Comparison of ENCODE assay signal across 17 mouse cellular contexts in the genomic region with DNA sequence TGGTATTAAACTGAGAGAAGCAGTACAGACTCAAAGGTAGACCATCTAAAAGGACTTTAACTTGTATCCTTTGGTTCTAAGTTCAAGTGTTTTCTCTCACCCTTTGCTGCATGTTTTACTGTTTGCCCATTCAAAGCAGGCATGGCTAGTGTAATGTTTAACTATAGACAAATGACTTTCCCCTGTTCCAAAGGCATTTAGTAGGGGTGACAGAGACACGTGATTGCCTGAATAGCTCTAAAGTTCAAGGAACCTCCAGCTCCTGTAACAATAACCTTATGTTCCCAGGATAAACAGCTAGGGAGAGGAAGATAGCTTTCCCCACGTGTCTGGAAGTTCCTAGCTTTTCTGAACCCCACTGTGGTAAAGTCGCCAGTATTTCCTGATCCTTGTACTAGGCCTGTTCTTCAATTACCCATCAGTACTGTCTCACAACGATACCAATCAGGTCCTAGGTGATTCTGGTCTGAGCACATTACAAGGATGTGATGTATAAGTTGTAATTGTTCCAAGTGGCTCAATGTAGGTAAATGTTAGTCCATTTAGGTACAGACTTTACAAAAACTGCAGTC.
DNase-seq lines count a peak whose midpoint lies in the region; ATAC-seq and TF ChIP-seq lines count a peak whose summit lies in the region.
"Had no signal": no experiment of that assay in that cellular context is flagged by ENCODE, and none has a peak within 500 bp of the region (broad histone marks: within the 10 kb centered on the region; RNA-seq: fewer than 3 reads in every experiment).

No protein-coding gene starts in this region.

- H3K4me3 ChIP-seq in lung, postnatal 0 days (ENCODE audit: low read depth, low read length), result no peak overlapping the region
- H3K4me3 ChIP-seq in kidney, embryonic 16.5 days (ENCODE audit: low read length), result no peak overlapping the region
- no peak overlapping the region for H3K4me3 ChIP-seq in liver, embryonic 13.5 days (replicated peaks)
- no peak overlapping the region for H3K4me3 ChIP-seq in stomach, postnatal 0 days (ENCODE audit: low read depth, low read length)
- H3K4me3 ChIP-seq: limb, embryonic 15.5 days; neural tube, embryonic 13.5 days had no signal

- no peaks in the 10 kb centered on the region for H3K9me3 ChIP-seq in lung, postnatal 0 days (ENCODE audit: low read length)
- no peaks in the 10 kb centered on the region for H3K9me3 ChIP-seq in kidney, embryonic 16.5 days (ENCODE audit: low read length)
- H3K9me3 ChIP-seq in liver, embryonic 13.5 days (replicated peaks), result peaks cover 5% of the 10 kb centered on the region; the same call in 1 of the 2 replicates
- H3K9me3 ChIP-seq in stomach, postnatal 0 days (ENCODE audit: control insufficient read depth, low read length), result no peaks in the 10 kb centered on the region
- H3K9me3 ChIP-seq: limb, embryonic 15.5 days; neural tube, embryonic 13.5 days had no signal

- 36% methylated on average over 4 of the region's 4 CpGs for WGBS in lung, postnatal 0 days
- WGBS in kidney, embryonic 16.5 days, result 47% methylated on average over 4 of the region's 4 CpGs
- 42% methylated on average over 4 of the region's 4 CpGs for WGBS in liver, embryonic 13.5 days (ENCODE audit: insufficient replicate concordance)
- 40% methylated on average over 4 of the region's 4 CpGs for WGBS in stomach, postnatal 0 days

- DNase-seq in lung, postnatal 0 days (ENCODE audit: low spot score), result peak; percentile 31
- DNase-seq in lung, postnatal 10 days, result no peak
- DNase-seq in liver, embryonic 13.5 days, result no peak
- DNase-seq in stomach, postnatal 0 days (ENCODE audit: low spot score), result peak; percentile 31
- no peak for DNase-seq in urinary bladder, adult 18-20 months (ENCODE audit: low spot score in 2 of 2)
- DNase-seq in adrenal gland, postnatal 36 days, result no peak
- no peak for DNase-seq in retina, postnatal 1 day
- DNase-seq: adrenal gland, postnatal 25 days; cerebellum, adult 9-10 months; heart, adult 11 months; heart, postnatal 14 days; layer of hippocampus, adult 9-11 months; thymus, postnatal 36 days had no signal

- no peak for TF ChIP-seq CTCF in lung, postnatal 0 days (IDR thresholded peaks at IDR 0.05)
- no peak for TF ChIP-seq CTCF in stomach, postnatal 0 days (IDR thresholded peaks at IDR 0.05; ENCODE audit: low read depth)

- no peak for TF ChIP-seq EP300 in lung, postnatal 0 days (IDR thresholded peaks at IDR 0.05)
- TF ChIP-seq EP300 in stomach, postnatal 0 days (optimal IDR thresholded peaks at IDR 0.05), result no peak

- no peaks in the 10 kb centered on the region for H3K4me1 ChIP-seq in lung, postnatal 0 days (ENCODE audit: insufficient read depth, low read depth, low read length)
- 0 out of 2 replicates have a peak, but pooled peaks cover 3% of the 10 kb centered on the region for H3K4me1 ChIP-seq in kidney, embryonic 16.5 days (ENCODE audit: insufficient read depth, low read length)
- H3K4me1 ChIP-seq in liver, embryonic 13.5 days (replicated peaks), result no peaks in the 10 kb centered on the region
- no peaks in the 10 kb centered on the region for H3K4me1 ChIP-seq in stomach, postnatal 0 days (replicated peaks; ENCODE audit: control insufficient read depth, insufficient read depth)
- H3K4me1 ChIP-seq: limb, embryonic 15.5 days had no signal

- no peak overlapping the region for H3K4me2 ChIP-seq in lung, postnatal 0 days (replicated peaks; ENCODE audit: low read depth, low read length)
- H3K4me2 ChIP-seq in kidney, embryonic 16.5 days (replicated peaks; ENCODE audit: low read depth, low read length), result no peak overlapping the region
- H3K4me2 ChIP-seq in liver, embryonic 13.5 days, result no peak overlapping the region
- H3K4me2 ChIP-seq in stomach, postnatal 0 days (replicated peaks; ENCODE audit: low read depth), result no peak overlapping the region
- H3K4me2 ChIP-seq: limb, embryonic 15.5 days had no signal

- no peaks in the 10 kb centered on the region for H3K36me3 ChIP-seq in lung, postnatal 0 days (ENCODE audit: insufficient read depth, low read length)
- no peaks in the 10 kb centered on the region for H3K36me3 ChIP-seq in kidney, embryonic 16.5 days (ENCODE audit: insufficient read depth, low read length)
- H3K36me3 ChIP-seq in liver, embryonic 13.5 days, result no peaks in the 10 kb centered on the region
- H3K36me3 ChIP-seq in stomach, postnatal 0 days (ENCODE audit: control insufficient read depth, insufficient read depth, low read length), result no peaks in the 10 kb centered on the region
- H3K36me3 ChIP-seq: limb, embryonic 15.5 days; neural tube, embryonic 13.5 days had no signal

- no peak overlapping the region for H3K9ac ChIP-seq in lung, postnatal 0 days (replicated peaks; ENCODE audit: low read depth)
- H3K9ac ChIP-seq in kidney, embryonic 16.5 days (replicated peaks; ENCODE audit: low read length), result no peak overlapping the region
- H3K9ac ChIP-seq in liver, embryonic 13.5 days, result no peak overlapping the region
- no peak overlapping the region for H3K9ac ChIP-seq in stomach, postnatal 0 days (ENCODE audit: low read length)
- H3K9ac ChIP-seq: limb, embryonic 15.5 days; neural tube, embryonic 13.5 days had no signal

- no peak overlapping the region for H3K27ac ChIP-seq in lung, postnatal 0 days (ENCODE audit: low read length)
- H3K27ac ChIP-seq in kidney, embryonic 16.5 days (ENCODE audit: low read length), result peak overlapping the region; percentile 74
- H3K27ac ChIP-seq in liver, embryonic 13.5 days, result peak overlapping the region; percentile 55; the same call in 1 of the 2 replicates
- H3K27ac ChIP-seq in stomach, postnatal 0 days (replicated peaks), result peak overlapping the region; percentile 45
- H3K27ac ChIP-seq: limb, embryonic 15.5 days; neural tube, embryonic 13.5 days had no signal

- peak; percentile 48; the same call in 1 of the 2 replicates for ATAC-seq in lung, postnatal 0 days
- ATAC-seq in kidney, embryonic 16.5 days (ENCODE audit: low FRiP score, low TSS enrichment), result peak; percentile 93
- ATAC-seq in liver, embryonic 13.5 days (ENCODE audit: low read depth), result peak; percentile 72
- ATAC-seq in stomach, postnatal 0 days (ENCODE audit: low FRiP score, low TSS enrichment), result peak; percentile 91
- ATAC-seq: activated CD4-positive, CD25-positive, alpha-beta regulatory T cell, adult 4 months had no signal

- no peaks in the 10 kb centered on the region for H3K27me3 ChIP-seq in lung, postnatal 0 days (replicated peaks; ENCODE audit: insufficient read depth, low read length)
- no peaks in the 10 kb centered on the region for H3K27me3 ChIP-seq in kidney, embryonic 16.5 days (ENCODE audit: insufficient read depth, low read length)
- H3K27me3 ChIP-seq in liver, embryonic 13.5 days, result no peaks in the 10 kb centered on the region
- no peaks in the 10 kb centered on the region for H3K27me3 ChIP-seq in stomach, postnatal 0 days (ENCODE audit: control insufficient read depth, insufficient read depth, low read length)
- H3K27me3 ChIP-seq: limb, embryonic 15.5 days; neural tube, embryonic 13.5 days had no signal

Comparison
In these comparisons a context has a peak if more than half of its experiments do, and no peak if none do; other contexts are left out.
1. DNase-seq: peak in lung, postnatal 0 days (single experiment) and stomach, postnatal 0 days (single experiment); none in lung, postnatal 10 days (single experiment), liver, embryonic 13.5 days (single experiment), urinary bladder, adult 18-20 months (0 of 2), adrenal gland, postnatal 36 days (0 of 2) and retina, postnatal 1 day (single experiment).
2. Peak in every context shown above with its lines, with median percentiles within 50 percentile points of each other: ATAC-seq.